Mouse (Mus musculus): Measurements from ENCODE around the gene Ccdc78. TPM values are rescaled to one million over a fixed set of nuclear protein-coding genes. Genes with fewer than 3 reads are reported as not detected.

The Ccdc78 gene
- polyA plus RNA-seq (2014; fragmentation: Illumina TruSeq; extraction: RNeasy Lipid Tissue Mini Kit (QIAGEN cat#74804); ENCODE audit: low read depth, low replicate concordance) = not detected

DNA sequence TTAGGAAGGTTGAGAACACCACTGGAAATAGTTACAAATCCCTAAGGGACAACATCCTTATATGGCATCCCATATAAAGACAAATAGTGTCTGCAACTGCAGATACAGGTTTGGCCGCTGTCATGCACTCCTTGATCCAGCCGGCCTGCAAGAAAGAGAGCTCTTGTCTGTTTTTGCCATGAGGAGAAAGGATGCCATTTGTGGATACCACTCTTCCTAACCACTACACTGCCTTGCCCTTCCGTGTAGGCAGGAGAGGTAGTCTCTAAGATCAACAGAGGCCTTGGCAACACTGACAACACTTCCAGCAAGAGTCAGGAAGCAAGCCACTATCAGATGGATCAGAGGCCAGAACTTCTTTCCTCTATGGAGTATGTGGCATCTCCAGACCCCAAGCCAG lies at the start of gene Ccdc78:
Ccdc78 (plus strand) TSS at position 301 of the 400 bp plus-strand sequence.

GRCm38 (mm10) chr17:25754241-25754640 lies 32.1 kb upstream of the Ccdc78 start, which contains the start of gene Msln:
Gene Msln (minus strand): TSS chr17:25754378.

DNA sequence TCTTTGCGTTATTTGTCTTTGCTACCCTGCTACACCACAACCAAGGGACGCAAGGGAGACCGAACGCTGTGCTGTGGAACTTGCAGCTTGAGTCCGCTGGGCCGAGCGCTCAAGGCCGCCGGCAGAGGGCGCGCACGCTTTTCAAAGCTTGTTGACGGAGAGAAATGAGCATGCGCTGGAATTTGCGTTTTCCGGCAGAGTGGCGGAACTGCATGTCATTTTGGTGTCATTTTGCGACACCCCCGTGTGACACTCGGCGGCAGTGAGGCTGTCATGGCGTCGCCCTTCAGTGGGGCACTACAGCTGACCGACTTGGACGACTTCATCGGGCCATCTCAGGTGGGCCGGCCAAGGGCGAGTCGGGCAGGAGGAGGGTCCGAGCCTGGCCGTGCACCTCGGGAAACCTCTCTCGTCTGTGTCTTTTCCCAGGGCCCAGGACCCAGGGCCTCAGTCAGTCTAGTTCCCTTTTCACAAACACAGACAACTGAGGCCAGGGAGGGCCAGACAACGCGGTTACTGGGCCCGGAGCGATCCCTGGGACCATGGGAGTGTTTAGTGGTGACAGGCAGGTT lies 12.7 kb upstream of the Ccdc78 start, which contains the start of gene Narfl:
Narfl (plus strand) TSS at position 228 of the 572 bp plus-strand sequence.

GRCm38 (mm10) chr17:25785281-25785745 lies 1.1 kb upstream of the Ccdc78 start, which contains the start of gene Haghl:
Gene Haghl (minus strand): TSS chr17:25785673.

GRCm38 (mm10) chr17:25792615-25793014 lies 6.2 kb downstream of the Ccdc78 start, which contains the start of gene Fam173a:
Gene Fam173a (minus strand): TSS chr17:25792901.

GRCm38 (mm10) chr17:25795609-25796092 lies 9.3 kb downstream of the Ccdc78 start, which contains the start of gene AC134908.4:
Gene AC134908.4 (minus strand): TSS chr17:25795659.

DNA sequence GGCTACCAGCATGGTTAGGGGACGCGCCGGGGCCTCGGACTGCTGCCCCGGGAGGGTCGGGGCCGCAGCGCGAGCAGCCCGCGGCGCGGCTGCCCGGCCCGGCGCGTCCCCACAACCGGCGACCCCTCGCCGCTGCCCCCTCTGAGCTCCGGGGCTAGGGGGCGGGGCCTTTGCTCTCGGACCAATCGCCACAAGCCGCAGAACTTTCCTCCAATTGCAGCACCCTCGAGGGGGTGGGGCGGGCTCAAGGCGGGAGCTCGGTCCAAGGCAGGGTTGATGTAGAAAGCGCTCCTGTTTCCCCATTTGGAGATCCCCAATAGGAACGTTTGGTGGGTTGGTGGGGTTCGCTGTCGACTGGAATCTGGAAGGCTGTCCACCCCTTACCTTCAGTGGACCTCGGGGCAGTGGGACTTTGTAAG lies 10.6 kb downstream of the Ccdc78 start, which contains the start of gene Metrn:
Metrn (minus strand) TSS at position 186 of the 419 bp plus-strand sequence.

DNA sequence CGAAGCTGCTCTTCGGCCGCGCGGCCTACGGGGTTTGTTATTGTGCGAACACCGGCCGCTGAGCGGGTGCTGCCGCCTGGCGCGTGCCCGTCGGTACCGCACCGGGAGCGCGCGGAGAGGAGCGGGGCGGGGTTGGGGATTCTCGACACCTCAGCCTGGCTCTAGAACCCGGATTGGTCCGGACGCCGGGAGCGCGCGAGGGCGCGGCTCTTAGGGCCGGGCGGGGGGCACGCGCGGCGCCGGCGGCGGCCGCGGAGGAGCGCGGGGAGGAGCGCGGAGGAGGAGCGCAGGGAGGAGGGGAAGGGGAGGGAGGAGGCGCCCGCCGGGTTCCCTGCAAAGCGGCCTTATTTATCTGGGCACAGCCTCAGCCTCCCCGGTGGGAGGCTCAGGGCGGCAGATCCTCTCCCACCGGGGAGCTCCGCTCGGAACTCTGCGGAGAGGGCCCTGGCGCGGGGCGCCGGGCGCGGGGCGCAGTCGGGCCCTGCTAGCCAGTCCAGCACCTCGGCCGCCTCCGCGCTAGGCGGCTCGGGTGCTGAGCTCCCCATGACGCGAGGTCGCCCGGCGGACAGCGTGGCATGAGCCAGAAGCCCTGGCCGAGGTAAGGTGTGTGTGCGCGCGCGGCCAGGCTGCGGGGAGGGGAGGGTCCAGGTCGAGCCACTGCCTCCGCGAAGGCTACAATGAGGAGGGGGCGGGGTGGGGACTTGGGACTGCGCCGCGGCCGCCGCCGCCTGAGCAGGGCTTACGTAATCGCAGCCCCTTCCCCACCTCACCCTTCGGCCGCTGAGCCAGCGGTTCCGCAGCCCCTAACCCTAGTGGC lies 22.6 kb downstream of the Ccdc78 start, which contains the start of gene Fbxl16:
Fbxl16 (plus strand) TSS at position 297 of the 817 bp plus-strand sequence.

GRCm38 (mm10) chr17:25823452-25823851 lies 37.1 kb downstream of the Ccdc78 start, which contains the start of gene Wdr24:
Gene Wdr24 (plus strand): TSS chr17:25823627.

DNA sequence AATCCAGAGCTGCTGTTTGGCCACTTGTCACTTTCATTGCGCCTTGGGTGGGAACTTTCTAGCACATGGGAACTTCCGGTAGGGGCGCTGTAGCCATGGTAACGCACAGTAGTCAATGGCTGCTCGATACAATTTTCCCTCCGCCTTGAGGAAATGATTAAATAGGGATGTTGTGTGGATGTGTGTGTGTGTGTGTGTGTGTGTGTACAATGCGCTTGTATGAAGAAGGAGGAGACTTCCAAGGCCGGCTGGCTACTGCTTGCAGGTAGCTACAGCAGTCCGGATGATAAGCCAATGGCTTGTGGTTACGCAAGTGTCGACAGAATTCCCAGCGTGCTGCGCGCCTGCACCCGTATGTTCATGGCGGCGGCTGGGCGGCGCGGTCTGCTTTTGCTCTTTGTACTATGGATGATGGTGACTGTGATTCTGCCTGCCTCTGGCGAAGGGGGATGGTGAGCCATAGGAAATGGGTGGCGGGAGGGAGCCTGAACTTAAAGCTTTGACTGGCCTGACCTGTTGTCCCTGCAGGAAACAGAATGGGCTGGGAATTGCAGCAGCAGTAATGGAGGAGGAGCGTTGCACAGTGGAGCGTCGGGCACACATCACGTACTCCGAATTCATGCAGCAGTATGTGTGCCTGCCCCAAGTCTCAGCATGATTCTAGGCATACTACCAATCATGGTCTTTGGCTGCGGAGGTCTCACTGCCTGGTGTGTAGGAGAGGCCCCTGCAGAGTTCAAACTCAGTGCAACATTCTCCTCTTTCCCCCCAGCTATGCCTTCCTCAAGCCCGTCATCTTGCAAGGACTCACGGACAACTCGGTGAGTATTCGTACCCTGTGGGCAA lies 42.6 kb downstream of the Ccdc78 start, which contains the start of gene Jmjd8:
Jmjd8 (plus strand) TSS at position 156 of the 846 bp plus-strand sequence.

DNA sequence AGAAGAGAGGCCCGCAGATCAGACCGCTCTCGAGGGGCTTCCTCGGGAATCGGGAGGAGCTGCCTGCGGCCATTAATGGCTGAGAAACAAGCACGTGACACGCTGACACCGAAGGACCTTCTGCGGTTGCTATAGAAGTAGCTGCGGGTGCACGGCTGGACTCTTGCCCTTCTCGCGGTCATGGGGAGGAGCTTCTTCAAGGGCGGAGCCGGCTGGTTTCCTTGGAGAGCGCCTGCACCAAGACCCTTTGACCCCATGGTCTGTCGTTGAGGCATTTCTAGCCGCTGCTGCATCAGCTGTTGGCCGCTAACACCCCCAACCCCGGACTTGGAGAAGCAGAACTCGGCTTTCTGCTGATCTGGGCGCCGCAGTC lies 46.9 kb downstream of the Ccdc78 start, which contains the start of gene Stub1:
Stub1 (minus strand) TSS at position 114 of the 373 bp plus-strand sequence.

GRCm38 (mm10) chr17:25837076-25837410 lies 50.7 kb downstream of the Ccdc78 start, which contains the start of gene Rhbdl1:
Gene Rhbdl1 (minus strand): TSS chr17:25837295.

Other genes starting within 250 kb of the Ccdc78 start
- gene Sox8, start 215.9 kb upstream of the Ccdc78 start, polyA plus RNA-seq (2014; fragmentation: Illumina TruSeq; extraction: RNeasy Lipid Tissue Mini Kit (QIAGEN cat#74804); ENCODE audit: low read depth, low replicate concordance) = 0.29 TPM
- 0.47 TPM for gene Lmf1, start 207.5 kb upstream of the Ccdc78 start, polyA plus RNA-seq (2014; fragmentation: Illumina TruSeq; extraction: RNeasy Lipid Tissue Mini Kit (QIAGEN cat#74804); ENCODE audit: low read depth, low replicate concordance)
- not detected for gene Gng13, start 69.4 kb upstream of the Ccdc78 start, polyA plus RNA-seq (2014; fragmentation: Illumina TruSeq; extraction: RNeasy Lipid Tissue Mini Kit (QIAGEN cat#74804); ENCODE audit: low read depth, low replicate concordance)
- gene Chtf18, start 59.2 kb upstream of the Ccdc78 start, polyA plus RNA-seq (2014; fragmentation: Illumina TruSeq; extraction: RNeasy Lipid Tissue Mini Kit (QIAGEN cat#74804); ENCODE audit: low read depth, low replicate concordance) = not detected
- gene Rpusd1, start 58.9 kb upstream of the Ccdc78 start, polyA plus RNA-seq (2014; fragmentation: Illumina TruSeq; extraction: RNeasy Lipid Tissue Mini Kit (QIAGEN cat#74804); ENCODE audit: low read depth, low replicate concordance) = not detected
- not detected for gene Mslnl, start 50.5 kb upstream of the Ccdc78 start, polyA plus RNA-seq (2014; fragmentation: Illumina TruSeq; extraction: RNeasy Lipid Tissue Mini Kit (QIAGEN cat#74804); ENCODE audit: low read depth, low replicate concordance)
- not detected for gene Msln, start 32.2 kb upstream of the Ccdc78 start, polyA plus RNA-seq (2014; fragmentation: Illumina TruSeq; extraction: RNeasy Lipid Tissue Mini Kit (QIAGEN cat#74804); ENCODE audit: low read depth, low replicate concordance)
- 3.4 TPM for gene Narfl, start 12.8 kb upstream of the Ccdc78 start, polyA plus RNA-seq (2014; fragmentation: Illumina TruSeq; extraction: RNeasy Lipid Tissue Mini Kit (QIAGEN cat#74804); ENCODE audit: low read depth, low replicate concordance)
- 0.64 TPM for gene Haghl, start 907 bp upstream of the Ccdc78 start, polyA plus RNA-seq (2014; fragmentation: Illumina TruSeq; extraction: RNeasy Lipid Tissue Mini Kit (QIAGEN cat#74804); ENCODE audit: low read depth, low replicate concordance)
- gene Fam173a, start 6.3 kb downstream of the Ccdc78 start, polyA plus RNA-seq (2014; fragmentation: Illumina TruSeq; extraction: RNeasy Lipid Tissue Mini Kit (QIAGEN cat#74804); ENCODE audit: low read depth, low replicate concordance) = 0.52 TPM
- gene AC134908.4, start 9.1 kb downstream of the Ccdc78 start, polyA plus RNA-seq (2014; fragmentation: Illumina TruSeq; extraction: RNeasy Lipid Tissue Mini Kit (QIAGEN cat#74804); ENCODE audit: low read depth, low replicate concordance) = 1.1 TPM
- 0.17 TPM for gene Metrn, start 10.6 kb downstream of the Ccdc78 start, polyA plus RNA-seq (2014; fragmentation: Illumina TruSeq; extraction: RNeasy Lipid Tissue Mini Kit (QIAGEN cat#74804); ENCODE audit: low read depth, low replicate concordance)
- 15.0 TPM for gene Fbxl16, start 22.5 kb downstream of the Ccdc78 start, polyA plus RNA-seq (2014; fragmentation: Illumina TruSeq; extraction: RNeasy Lipid Tissue Mini Kit (QIAGEN cat#74804); ENCODE audit: low read depth, low replicate concordance)
- 0.47 TPM for gene Wdr24, start 37.0 kb downstream of the Ccdc78 start, polyA plus RNA-seq (2014; fragmentation: Illumina TruSeq; extraction: RNeasy Lipid Tissue Mini Kit (QIAGEN cat#74804); ENCODE audit: low read depth, low replicate concordance)
- gene Jmjd8, start 42.3 kb downstream of the Ccdc78 start, polyA plus RNA-seq (2014; fragmentation: Illumina TruSeq; extraction: RNeasy Lipid Tissue Mini Kit (QIAGEN cat#74804); ENCODE audit: low read depth, low replicate concordance) = 3.6 TPM
- 8.2 TPM for gene Stub1, start 46.8 kb downstream of the Ccdc78 start, polyA plus RNA-seq (2014; fragmentation: Illumina TruSeq; extraction: RNeasy Lipid Tissue Mini Kit (QIAGEN cat#74804); ENCODE audit: low read depth, low replicate concordance)
- not detected for gene Rhbdl1, start 50.7 kb downstream of the Ccdc78 start, polyA plus RNA-seq (2014; fragmentation: Illumina TruSeq; extraction: RNeasy Lipid Tissue Mini Kit (QIAGEN cat#74804); ENCODE audit: low read depth, low replicate concordance)
- not detected for gene Gm20683, start 55.2 kb downstream of the Ccdc78 start, polyA plus RNA-seq (2014; fragmentation: Illumina TruSeq; extraction: RNeasy Lipid Tissue Mini Kit (QIAGEN cat#74804); ENCODE audit: low read depth, low replicate concordance)
- gene Rhot2, start 58.3 kb downstream of the Ccdc78 start, polyA plus RNA-seq (2014; fragmentation: Illumina TruSeq; extraction: RNeasy Lipid Tissue Mini Kit (QIAGEN cat#74804); ENCODE audit: low read depth, low replicate concordance) = 19.9 TPM
- 2.5 TPM for gene Wdr90, start 74.9 kb downstream of the Ccdc78 start, polyA plus RNA-seq (2014; fragmentation: Illumina TruSeq; extraction: RNeasy Lipid Tissue Mini Kit (QIAGEN cat#74804); ENCODE audit: low read depth, low replicate concordance)
- 5.5 TPM for gene Mcrip2, start 82.2 kb downstream of the Ccdc78 start, polyA plus RNA-seq (2014; fragmentation: Illumina TruSeq; extraction: RNeasy Lipid Tissue Mini Kit (QIAGEN cat#74804); ENCODE audit: low read depth, low replicate concordance)
- 24.4 TPM for gene Mettl26, start 88.5 kb downstream of the Ccdc78 start, polyA plus RNA-seq (2014; fragmentation: Illumina TruSeq; extraction: RNeasy Lipid Tissue Mini Kit (QIAGEN cat#74804); ENCODE audit: low read depth, low replicate concordance)
- gene Wfikkn1, start 94.3 kb downstream of the Ccdc78 start, polyA plus RNA-seq (2014; fragmentation: Illumina TruSeq; extraction: RNeasy Lipid Tissue Mini Kit (QIAGEN cat#74804); ENCODE audit: low read depth, low replicate concordance) = not detected
- 2.7 TPM for gene Rab40c, start 133.1 kb downstream of the Ccdc78 start, polyA plus RNA-seq (2014; fragmentation: Illumina TruSeq; extraction: RNeasy Lipid Tissue Mini Kit (QIAGEN cat#74804); ENCODE audit: low read depth, low replicate concordance)
- 41.2 TPM for gene Pigq, start 158.4 kb downstream of the Ccdc78 start, polyA plus RNA-seq (2014; fragmentation: Illumina TruSeq; extraction: RNeasy Lipid Tissue Mini Kit (QIAGEN cat#74804); ENCODE audit: low read depth, low replicate concordance)
- not detected for gene Nhlrc4, start 158.4 kb downstream of the Ccdc78 start, polyA plus RNA-seq (2014; fragmentation: Illumina TruSeq; extraction: RNeasy Lipid Tissue Mini Kit (QIAGEN cat#74804); ENCODE audit: low read depth, low replicate concordance)
- gene A930017K11Rik, start 166.0 kb downstream of the Ccdc78 start, polyA plus RNA-seq (2014; fragmentation: Illumina TruSeq; extraction: RNeasy Lipid Tissue Mini Kit (QIAGEN cat#74804); ENCODE audit: low read depth, low replicate concordance) = not detected
- gene Capn15, start 199.2 kb downstream of the Ccdc78 start, polyA plus RNA-seq (2014; fragmentation: Illumina TruSeq; extraction: RNeasy Lipid Tissue Mini Kit (QIAGEN cat#74804); ENCODE audit: low read depth, low replicate concordance) = 0.41 TPM